Mouse (Mus musculus): ENCODE results near the gene Ncbp3.

GRCm38 (mm10) chr11:73049335-73049734 is 1.8 kb downstream of the Ncbp3 start:
- TF ChIP-seq CTCF (IDR thresholded peaks at IDR 0.05; ENCODE audit: insufficient read depth, low read depth, low read length) (no peak), POLR2A (IDR thresholded peaks at IDR 0.05; ENCODE audit: insufficient read depth, low read depth, low read length) (no peak)
